Mouse (Mus musculus) intestine, embryonic 14.5 days (tissue): ENCODE data around the gene 1300017J02Rik. TPM values are rescaled to one million over a fixed set of nuclear protein-coding genes. Genes with fewer than 3 reads are reported as not detected.

ENCODE experiments used
- ATAC-seq: fragments of 200-750 bp; cut with Nextera tagmentation; replicated peaks from 2 replicates; pipeline ENCODE4 v1.8.0; 2017; ENCODE audit warnings: low read depth, moderate number of reproducible peaks, moderate TSS enrichment, moderate library complexity; ENCODE audit not compliant: low FRiP score, low TSS enrichment
- DNase-seq: peaks from one replicate; pipeline ENCODE4 v3.0.0-alpha.2; 2018; ENCODE audit warnings: low spot score
- H3K27ac ChIP-seq: fragments of 300-500 bp; sonication (generic); 2 replicates; pipeline ENCODE4 v1.5.1; 2014; ENCODE audit warnings: low read depth, mild to moderate bottlenecking, control low read depth
- H3K27me3 ChIP-seq: fragments of 300-500 bp; sonication (generic); replicated peaks from 2 replicates; pipeline ENCODE4 v1.6.1; 2014; ENCODE audit warnings: low read length, control low read depth; ENCODE audit not compliant: control insufficient read depth, insufficient read depth
- H3K36me3 ChIP-seq: fragments of 300-500 bp; sonication (generic); 2 replicates; pipeline ENCODE4 v1.6.1; 2014; ENCODE audit warnings: low read length, control low read depth; ENCODE audit not compliant: control insufficient read depth, insufficient read depth
- H3K4me1 ChIP-seq: fragments of 300-500 bp; sonication (generic); replicated peaks from 2 replicates; pipeline ENCODE4 v1.6.1; 2014; ENCODE audit warnings: low read length, control low read depth, mixed read lengths; ENCODE audit not compliant: control insufficient read depth, insufficient read depth
- H3K4me2 ChIP-seq: fragments of 300-500 bp; sonication (generic); 2 replicates; pipeline ENCODE4 v1.6.1; 2014; ENCODE audit warnings: low read length
- H3K4me3 ChIP-seq: fragments of 300-500 bp; sonication (generic); 2 replicates; pipeline ENCODE4 v1.5.1; 2014; ENCODE audit warnings: low read depth, low read length, control low read depth, mixed read lengths
- H3K9ac ChIP-seq: fragments of 300-500 bp; sonication (generic); 2 replicates; pipeline ENCODE4 v1.6.1; 2014; ENCODE audit warnings: mild to moderate bottlenecking, low read length
- H3K9me3 ChIP-seq: fragments of 300-500 bp; sonication (generic); 2 replicates; pipeline ENCODE4 v1.6.1; 2016; ENCODE audit warnings: low read length, control low read depth; ENCODE audit not compliant: control insufficient read depth
- WGBS: fragments of 180-500 bp; shearing (Covaris S2); extraction: QIAGEN DNeasy Blood & Tissue Kit; methylation state at CpG from one replicate; pipeline ENCODE4 v1.1.7; 2014; 5-methylcytosine and 5-hydroxymethylcytosine counted together
- polyA plus RNA-seq: library from polyadenylated mRNA; unstranded; fragments of >200 nt; fragmentation: Nextera tagmentation; extraction: Ambion mirVana; gene quantifications from 2 replicates; pipeline ENCODE4 v1.2.1, GENCODE M21; 2014

1300017J02Rik gene
- polyA plus RNA-seq, 1 experiment from 2014 or later, result 1.1 TPM

DNA sequence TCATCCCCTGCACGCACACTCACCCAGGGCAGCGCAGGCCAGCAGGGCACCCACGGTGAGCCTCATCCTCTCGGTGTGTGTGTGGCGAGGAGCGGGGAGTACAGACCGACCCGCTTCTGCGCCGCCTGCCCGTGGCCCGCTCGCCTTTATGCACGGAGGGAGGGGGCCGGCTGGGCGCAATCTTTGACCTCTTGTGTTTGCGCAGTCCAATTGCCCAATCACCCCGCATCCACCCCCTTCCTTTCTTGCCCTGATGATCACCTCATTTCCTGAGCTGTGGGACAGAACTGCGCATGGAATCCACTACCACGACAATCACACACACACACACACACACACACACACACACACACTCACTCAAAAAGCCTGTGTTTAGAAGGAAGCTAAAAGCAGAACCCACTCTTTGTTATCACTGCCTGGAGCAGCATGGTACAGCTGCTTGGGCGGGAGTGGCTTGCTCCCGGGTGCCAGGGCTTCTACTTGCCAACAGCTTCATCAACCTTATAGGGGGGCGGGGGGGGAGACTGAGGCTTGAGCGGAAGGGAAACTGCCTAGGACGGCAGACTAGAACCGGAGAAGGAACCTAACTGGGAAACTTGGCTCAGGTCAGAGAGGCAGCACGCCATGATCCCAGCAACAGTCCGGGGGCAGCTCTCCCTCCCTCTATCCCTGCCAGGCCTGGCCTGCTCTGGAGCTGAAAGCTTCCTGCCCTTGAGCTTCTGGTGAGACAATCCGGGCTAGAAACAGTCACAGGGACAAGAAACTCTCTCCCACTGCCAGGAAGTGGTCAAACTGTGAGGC lies 74.5 kb downstream of the 1300017J02Rik start, which contains the start of the genes Gm20425 and Trf:
TSS of gene Gm20425 (minus strand) at position 157 of the 801 bp plus-strand sequence.
TSS of gene Trf (minus strand) at position 294 of the 801 bp plus-strand sequence.
- Histone ChIP-seq H3K27me3 (no peaks in the 10 kb centered on the region), H3K4me2 (peak within 1 kb of the TSS; percentile 41), H3K9me3 (no peaks in the 10 kb centered on the region), H3K27ac (peak within 1 kb of the TSS; percentile 54; the same call in 1 of the 2 replicates), H3K4me3 (peak within 1 kb of the TSS; percentile 3; the same call in 1 of the 2 replicates), H3K9ac (peak within 1 kb of the TSS; percentile 34), H3K4me1 (peaks cover 11% of the 10 kb centered on the region; the same call in 1 of the 2 replicates), H3K36me3 (no peaks in the 10 kb centered on the region)
- WGBS, result 45% methylated on average over 29 of the region's 29 CpGs
- DNase-seq, result peak; percentile 68
- ATAC-seq, result peak; percentile 63

DNA sequence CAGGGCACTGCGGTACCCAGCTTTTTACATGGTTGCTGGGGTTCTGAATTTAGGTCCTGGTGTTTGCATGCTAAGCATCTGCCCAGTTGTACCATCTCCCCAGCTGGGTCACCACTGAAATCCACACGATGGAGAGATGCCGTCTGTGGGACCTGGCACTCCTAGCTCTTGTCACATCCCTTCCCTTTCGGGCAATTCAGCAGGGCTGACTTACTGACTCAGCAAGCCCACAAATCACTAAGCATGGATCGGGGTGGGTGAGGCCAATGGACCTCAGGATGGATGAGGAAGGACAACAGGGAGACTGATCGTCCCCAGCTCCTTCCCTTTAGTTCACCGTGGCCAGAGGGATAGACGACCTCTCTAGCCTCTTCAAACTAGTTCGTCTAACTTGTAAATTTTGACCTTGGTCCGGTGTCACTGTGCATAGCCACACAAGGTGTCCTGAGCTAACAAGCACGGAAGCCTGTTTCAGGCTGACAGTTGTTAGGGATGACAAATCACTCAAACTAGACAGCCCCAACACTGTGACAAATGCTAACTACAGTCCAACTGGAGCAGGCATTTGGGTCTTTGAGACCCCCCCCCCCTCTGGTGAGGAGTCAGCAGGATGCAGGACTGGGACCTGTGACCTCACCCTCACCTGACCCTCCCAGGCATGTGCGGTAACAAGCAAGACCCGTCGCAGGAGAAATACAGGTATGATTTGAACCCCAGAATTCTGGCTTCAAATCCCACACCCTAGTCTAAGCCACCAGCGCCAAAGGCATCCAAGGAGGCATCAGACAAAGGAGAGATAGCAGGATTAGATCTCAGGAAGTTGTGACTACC lies 75.6 kb downstream of the 1300017J02Rik start:
- ATAC-seq (no peak), DNase-seq (no peak)
- H3K27me3 ChIP-seq, result no peaks in the 10 kb centered on the region
- no peaks in the 10 kb centered on the region for H3K36me3 ChIP-seq
- H3K4me2 ChIP-seq, result peak overlapping the region; percentile 41; the same call in 1 of the 2 replicates
- H3K4me1 ChIP-seq, result peaks cover 7% of the 10 kb centered on the region; the same call in 1 of the 2 replicates
- no peak overlapping the region for H3K27ac ChIP-seq
- no peak overlapping the region for H3K9ac ChIP-seq
- H3K4me3 ChIP-seq, result no peak overlapping the region
- H3K9me3 ChIP-seq, result no peaks in the 10 kb centered on the region
- WGBS, result 78% methylated on average over 15 of the region's 15 CpGs

DNA sequence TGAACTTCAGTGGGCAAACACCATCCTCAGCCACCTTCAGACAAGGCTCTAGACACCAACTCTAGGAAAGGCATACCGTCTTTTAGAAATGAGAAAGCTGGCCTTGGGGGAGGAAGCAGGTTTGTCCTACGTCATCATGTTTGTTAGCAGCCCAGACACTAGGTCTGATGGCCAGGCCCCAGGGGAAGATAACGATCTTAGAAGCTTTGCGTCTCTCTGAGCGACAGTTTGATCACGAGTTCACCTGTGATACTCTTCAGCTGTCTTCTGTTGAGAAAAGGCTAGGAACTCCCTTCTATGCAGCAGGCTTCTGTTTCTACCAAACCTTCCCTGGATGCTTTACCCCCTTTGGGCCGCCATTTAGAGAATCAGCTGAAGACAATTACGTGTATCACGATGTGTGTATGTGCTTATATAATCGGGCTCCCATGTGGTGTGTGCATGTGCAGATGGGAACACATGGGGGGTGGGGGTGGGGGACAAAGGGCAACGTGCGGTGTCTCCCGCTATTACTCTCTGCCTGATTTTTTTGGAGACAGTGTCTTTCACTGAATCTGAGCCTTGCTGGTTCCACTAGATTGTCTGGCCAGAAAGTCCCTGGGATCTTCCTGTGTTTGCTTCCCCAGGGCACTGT lies 76.4 kb downstream of the 1300017J02Rik start:
- Histone ChIP-seq H3K9me3 (no peaks in the 10 kb centered on the region), H3K27ac (no peak overlapping the region), H3K36me3 (no peaks in the 10 kb centered on the region), H3K4me1 (peaks cover 7% of the 10 kb centered on the region; the same call in 1 of the 2 replicates), H3K4me3 (no peak overlapping the region), H3K9ac (no peak overlapping the region), H3K4me2 (no peak overlapping the region), H3K27me3 (no peaks in the 10 kb centered on the region)
- WGBS, result 72% methylated on average over 13 of the region's 13 CpGs
- ATAC-seq (no peak), DNase-seq (no peak)

DNA sequence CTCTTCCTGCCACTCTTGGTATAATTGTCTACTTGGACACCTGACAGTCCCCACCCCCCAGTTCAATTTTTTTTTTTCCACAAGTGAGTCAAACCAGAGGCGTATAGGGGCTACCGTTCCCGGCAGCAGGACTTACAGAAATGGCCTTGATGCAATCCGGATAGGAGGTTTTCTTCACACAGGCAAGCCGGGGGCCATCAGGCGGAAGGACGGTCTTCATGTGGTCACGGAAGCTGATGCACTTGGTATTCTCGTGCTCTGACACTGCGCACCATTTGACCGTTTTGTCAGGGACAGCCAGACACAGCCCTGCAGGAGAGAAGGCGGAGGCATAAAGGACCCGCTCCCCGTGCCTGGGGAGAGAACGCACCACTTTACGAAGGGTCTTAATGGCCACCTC lies 77.1 kb downstream of the 1300017J02Rik start:
- Histone ChIP-seq H3K4me2 (no peak overlapping the region), H3K4me3 (no peak overlapping the region), H3K4me1 (peaks cover 7% of the 10 kb centered on the region; the same call in 1 of the 2 replicates), H3K9ac (no peak overlapping the region), H3K27me3 (no peaks in the 10 kb centered on the region), H3K36me3 (no peaks in the 10 kb centered on the region), H3K27ac (no peak overlapping the region), H3K9me3 (no peaks in the 10 kb centered on the region)
- ATAC-seq, result no peak
- no peak for DNase-seq
- WGBS, result 88% methylated on average over 16 of the region's 16 CpGs

- DNase-seq (no peak), ATAC-seq (no peak)
- Histone ChIP-seq H3K4me1 (peaks cover 7% of the 10 kb centered on the region; the same call in 1 of the 2 replicates), H3K36me3 (no peaks in the 10 kb centered on the region), H3K4me3 (no peak overlapping the region), H3K4me2 (no peak overlapping the region), H3K27me3 (no peaks in the 10 kb centered on the region), H3K9ac (no peak overlapping the region), H3K27ac (no peak overlapping the region), H3K9me3 (no peaks in the 10 kb centered on the region)
- 88% methylated on average over 15 of the region's 15 CpGs for WGBS
Observed at GRCm38 (mm10) chr9:103226806-103227205, 78.1 kb downstream of the 1300017J02Rik start.

DNA sequence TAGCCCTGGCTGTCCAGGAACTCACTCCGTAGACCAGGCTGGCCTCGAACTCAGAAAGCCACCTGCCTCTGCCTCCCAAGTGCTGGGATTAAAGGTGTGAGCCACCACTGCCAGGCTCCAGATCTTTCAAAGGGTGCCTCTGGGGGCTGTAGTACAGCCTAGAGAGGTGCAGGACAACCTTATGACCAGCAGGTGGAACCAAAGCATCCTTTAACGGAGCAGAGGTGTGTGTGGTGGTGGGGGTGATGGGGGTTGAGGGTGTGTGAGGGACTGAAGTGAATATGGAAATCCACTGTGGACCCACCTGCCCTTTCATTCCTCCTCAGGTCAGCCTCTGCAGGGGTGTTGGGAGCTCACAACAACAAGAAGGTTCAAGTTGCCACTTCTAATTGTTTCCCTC lies 79.4 kb downstream of the 1300017J02Rik start:
- Histone ChIP-seq H3K9me3 (no peaks in the 10 kb centered on the region), H3K4me1 (peaks cover 4% of the 10 kb centered on the region; the same call in 1 of the 2 replicates), H3K4me2 (no peak overlapping the region), H3K36me3 (no peaks in the 10 kb centered on the region), H3K9ac (no peak overlapping the region), H3K27me3 (no peaks in the 10 kb centered on the region), H3K27ac (no peak overlapping the region), H3K4me3 (no peak overlapping the region)
- ATAC-seq (no peak), DNase-seq (no peak)
- WGBS, result 71% methylated on average over 3 of the region's 3 CpGs

GRCm38 (mm10) chr9:103224721-103225120 lies 80.2 kb downstream of the 1300017J02Rik start:
- Histone ChIP-seq H3K36me3 (no peaks in the 10 kb centered on the region), H3K9me3 (no peaks in the 10 kb centered on the region), H3K4me1 (no peaks in the 10 kb centered on the region), H3K9ac (no peak overlapping the region), H3K4me3 (no peak overlapping the region), H3K4me2 (no peak overlapping the region), H3K27ac (no peak overlapping the region), H3K27me3 (no peaks in the 10 kb centered on the region)
- ATAC-seq (no peak), DNase-seq (no peak)
- 91% methylated on average over 7 of the region's 7 CpGs for WGBS

GRCm38 (mm10) chr9:103214281-103214680 lies 90.6 kb downstream of the 1300017J02Rik start:
- Histone ChIP-seq H3K4me2 (no peak overlapping the region), H3K9me3 (no peaks in the 10 kb centered on the region), H3K27ac (no peak overlapping the region), H3K4me3 (no peak overlapping the region), H3K36me3 (no peaks in the 10 kb centered on the region), H3K4me1 (no peaks in the 10 kb centered on the region), H3K27me3 (no peaks in the 10 kb centered on the region), H3K9ac (no peak overlapping the region)
- DNase-seq, result no peak
- ATAC-seq, result no peak
- WGBS, result 83% methylated on average over 6 of the region's 6 CpGs
